Mouse (Mus musculus): ENCODE measurements at regions not wholly inside any gene's neighbourhood (a gene's known extent, or its start where the extent isn't known, plus 50 kb on each side); places are given as distances from the start of the nearest gene placed in this dataset.

GRCm38 (mm10) chr2:48260299-48260698, 553.6 kb upstream of the Acvr2a start:
- no peak for DNase-seq

All from cerebellum, adult 11 months (tissue).